In genomic region chr11:119631222-119631870, GRCm38 (mm10) we compare ENCODE assay signal across 17 mouse cellular contexts. TPM values are rescaled to one million over a fixed set of nuclear protein-coding genes. Genes with fewer than 3 reads are reported as not detected.
DNase-seq lines count a peak whose midpoint lies in the region; ATAC-seq and TF ChIP-seq lines count a peak whose summit lies in the region.
"Had no signal": no experiment of that assay in that cellular context is flagged by ENCODE, and none has a peak within 500 bp of the region (broad histone marks: within the 10 kb centered on the region; RNA-seq: fewer than 3 reads in every experiment).

No protein-coding gene starts in this region.

- H3K4me3 ChIP-seq in kidney, postnatal 0 days (replicated peaks; ENCODE audit: low read depth, low read length) = no peak overlapping the region
- H3K4me3 ChIP-seq in kidney, adult 2 months (ENCODE audit: insufficient read depth, low read depth, low read length) = no peak overlapping the region
- H3K4me3 ChIP-seq in E14TG2a.4 (replicated peaks; ENCODE audit: low read length) = peak overlapping the region; percentile 49
- H3K4me3 ChIP-seq: embryonic facial prominence, embryonic 13.5 days; forebrain, embryonic 10.5 days; heart, embryonic 12.5 days; liver, embryonic 15.5 days; neural tube, embryonic 12.5 days had no signal

- H3K4me2 ChIP-seq in kidney, postnatal 0 days (ENCODE audit: low read length) = no peak overlapping the region
- H3K4me2 ChIP-seq: embryonic facial prominence, embryonic 13.5 days; heart, embryonic 12.5 days; liver, embryonic 15.5 days; neural tube, embryonic 12.5 days had no signal

- TF ChIP-seq POLR2A in kidney, adult 2 months (IDR thresholded peaks at IDR 0.05; ENCODE audit: low read depth, low read length) = no peak

- ATAC-seq in cerebellum, adult (ENCODE audit: insufficient number of reproducible peaks, low FRiP score, low TSS enrichment) = no peak
- ATAC-seq in kidney, postnatal 0 days (replicated peaks; ENCODE audit: low FRiP score, low read depth) = no peak
- ATAC-seq: activated CD4-positive, CD25-positive, alpha-beta regulatory T cell, adult 4 months had no signal

- TF ChIP-seq CTCF in kidney, postnatal 0 days (IDR thresholded peaks at IDR 0.05; ENCODE audit: low read depth) = no peak
- no peak for TF ChIP-seq CTCF in kidney, adult 2 months (conservative IDR thresholded peaks at IDR 0.05; ENCODE audit: insufficient read depth, insufficient read length, low read depth, low read length)
- no peak for TF ChIP-seq CTCF in E14TG2a.4 (conservative IDR thresholded peaks at IDR 0.05; ENCODE audit: low read length)

- peak; percentile 55 to 65 for DNase-seq in cerebellum, postnatal 25 days
- peak; percentile 23 for DNase-seq in kidney, postnatal 0 days (ENCODE audit: low spot score)
- DNase-seq in kidney, adult 2 months = no peak
- peak; percentile 28 for DNase-seq in ZHBTc4 (ENCODE audit: low read depth, low spot score)
- DNase-seq in layer of hippocampus, postnatal 25 days (ENCODE audit: extremely low spot score in 1 of 2, low spot score in 1 of 2) = no peak
- DNase-seq: gastrocnemius, postnatal 36 days; heart, postnatal 4 days; kidney, postnatal 36 days; thymus, adult 2 months had no signal

- no peaks in the 10 kb centered on the region for H3K36me3 ChIP-seq in kidney, postnatal 0 days (ENCODE audit: insufficient read depth, low read length)
- H3K36me3 ChIP-seq in kidney, adult 2 months (ENCODE audit: control insufficient read depth, insufficient read depth, low read length) = no peaks in the 10 kb centered on the region
- H3K36me3 ChIP-seq in E14TG2a.4 (ENCODE audit: insufficient read depth, low read length) = peaks cover 18% of the 10 kb centered on the region
- H3K36me3 ChIP-seq: heart, embryonic 12.5 days; liver, embryonic 15.5 days; neural tube, embryonic 12.5 days had no signal

- 40% methylated on average over 3 of the region's 3 CpGs for WGBS in kidney, postnatal 0 days
- 61% methylated on average over 3 of the region's 3 CpGs for WGBS in kidney, adult 2 months

- no peaks in the 10 kb centered on the region for H3K27me3 ChIP-seq in kidney, postnatal 0 days (ENCODE audit: insufficient read depth, low read length)
- H3K27me3 ChIP-seq in kidney, adult 2 months (replicated peaks; ENCODE audit: control insufficient read depth, insufficient read depth, low read length) = no peaks in the 10 kb centered on the region
- H3K27me3 ChIP-seq in E14TG2a.4 (ENCODE audit: insufficient read depth, low read length) = no peaks in the 10 kb centered on the region
- H3K27me3 ChIP-seq: embryonic facial prominence, embryonic 13.5 days; heart, embryonic 12.5 days; liver, embryonic 15.5 days; neural tube, embryonic 12.5 days had no signal

- no peaks in the 10 kb centered on the region for H3K9me3 ChIP-seq in kidney, postnatal 0 days (replicated peaks; ENCODE audit: low read length)
- H3K9me3 ChIP-seq in E14TG2a.4 (ENCODE audit: low read length) = no peaks in the 10 kb centered on the region
- H3K9me3 ChIP-seq: embryonic facial prominence, embryonic 13.5 days; forebrain, embryonic 10.5 days; heart, embryonic 12.5 days; liver, embryonic 15.5 days; neural tube, embryonic 12.5 days had no signal

- no peak overlapping the region for H3K27ac ChIP-seq in kidney, postnatal 0 days
- H3K27ac ChIP-seq in kidney, adult 2 months (ENCODE audit: insufficient read depth, low read depth, low read length) = no peak overlapping the region
- H3K27ac ChIP-seq: embryonic facial prominence, embryonic 13.5 days; forebrain, embryonic 10.5 days; liver, embryonic 15.5 days; neural tube, embryonic 12.5 days had no signal

- H3K4me1 ChIP-seq in kidney, postnatal 0 days (replicated peaks; ENCODE audit: insufficient read depth, low read length) = 0 out of 2 replicates have a peak, but pooled peaks cover 4% of the 10 kb centered on the region
- no peaks in the 10 kb centered on the region; the same call in 1 of the 2 replicates for H3K4me1 ChIP-seq in kidney, adult 2 months (ENCODE audit: control insufficient read depth, insufficient read depth, low read length)
- peaks cover 87% of the 10 kb centered on the region for H3K4me1 ChIP-seq in E14TG2a.4 (replicated peaks; ENCODE audit: low read depth, low read length)

- H3K9ac ChIP-seq in kidney, postnatal 0 days (ENCODE audit: low read depth, low read length) = no peak overlapping the region
- H3K9ac ChIP-seq: embryonic facial prominence, embryonic 13.5 days; heart, embryonic 12.5 days; liver, embryonic 15.5 days; neural tube, embryonic 12.5 days had no signal

RNA-seq across cellular contexts. Expression of gene Rptor, which starts 28.6 kb away (rescaled TPM):
- 6.8 and 7.1 TPM in 2 replicates for polyA plus RNA-seq in kidney, postnatal 0 days (2015; fragmentation: Nextera tagmentation; extraction: Ambion mirVana)
- 20.7 and 23.4 TPM in 2 replicates for polyA plus RNA-seq in kidney, adult 2 months (2012; rRNA removed)
- total RNA-seq in layer of hippocampus, postnatal 25 days (2021) = 10 to 100 TPM; 59.7 to 62.9 TPM

Comparison
In these comparisons a context has a peak if more than half of its experiments do, and no peak if none do; other contexts are left out.
1. DNase-seq: peak in cerebellum, postnatal 25 days (2 of 2), kidney, postnatal 0 days (single experiment) and ZHBTc4 (single experiment); none in kidney, adult 2 months (single experiment) and layer of hippocampus, postnatal 25 days (0 of 2).